Mouse (Mus musculus) megakaryocyte, embryonic 14.5 days (primary cell): ENCODE results near the gene Calcoco1. TPM values are rescaled to one million over a fixed set of nuclear protein-coding genes. Genes with fewer than 3 reads are reported as not detected.

Experiments used
- H3K27me3 ChIP-seq: replicated peaks from 2 replicates; pipeline ENCODE3; 2012; ENCODE audit warnings: inconsistent platforms
- H3K36me3 ChIP-seq: replicated peaks from 2 replicates; pipeline ENCODE3; 2012; ENCODE audit warnings: low read length, inconsistent platforms, mixed read lengths
- H3K4me1 ChIP-seq: 2 replicates; pipeline ENCODE4 v1.6.1; 2012; ENCODE audit warnings: inconsistent platforms
- H3K4me3 ChIP-seq: replicated peaks from 2 replicates; pipeline ENCODE3; 2012; ENCODE audit warnings: moderate library complexity, mild to moderate bottlenecking, inconsistent platforms
- H3K9me3 ChIP-seq: 2 replicates; pipeline ENCODE4 v1.6.1; 2012; ENCODE audit warnings: inconsistent platforms
- FLI1 ChIP-seq: IDR thresholded peaks from 2 replicates; pipeline ENCODE4 v1.6.1; 2012; ENCODE audit warnings: low read length, inconsistent platforms, mixed read lengths
- GATA1 ChIP-seq: IDR thresholded peaks from 3 replicates; pipeline ENCODE4 v1.6.1; 2012; ENCODE audit warnings: mixed read lengths, low read length, inconsistent platforms, borderline replicate concordance
- polyA plus RNA-seq: library from polyadenylated mRNA; stranded (reverse); fragments of >175 nt; gene quantifications from 2 replicates; pipeline ENCODE4 v1.2.3, GENCODE M21; 2012; ENCODE audit warnings: low replicate concordance; ENCODE audit not compliant: insufficient read depth

Calcoco1 gene
- polyA plus RNA-seq, 1 experiment, result 23.2 TPM

- H3K36me3 ChIP-seq, result peaks cover 14% of the 10 kb centered on the region
- peaks cover 6% of the 10 kb centered on the region for H3K27me3 ChIP-seq
- no peak overlapping the region for H3K4me3 ChIP-seq
- 0 out of 2 replicates have a peak, but pooled peaks cover 3% of the 10 kb centered on the region for H3K9me3 ChIP-seq
- TF ChIP-seq FLI1, result no peak
- no peak for TF ChIP-seq GATA1
- H3K4me1 ChIP-seq, result peaks cover 14% of the 10 kb centered on the region
Observed at GRCm38 (mm10) chr15:102723358-102724135, 1.6 kb upstream of the Calcoco1 start.

- TF ChIP-seq GATA1, result no peak
- no peak for TF ChIP-seq FLI1
- peaks cover 2% of the 10 kb centered on the region for H3K27me3 ChIP-seq
- H3K36me3 ChIP-seq, result peaks cover 24% of the 10 kb centered on the region
- 0 out of 2 replicates have a peak, but pooled peaks cover 3% of the 10 kb centered on the region for H3K9me3 ChIP-seq
- H3K4me3 ChIP-seq, result peak overlapping the region; percentile 92
- peaks cover 14% of the 10 kb centered on the region for H3K4me1 ChIP-seq
Observed at GRCm38 (mm10) chr15:102722500-102722931, 538 bp upstream of the Calcoco1 start.

- H3K9me3 ChIP-seq, result 0 out of 2 replicates have a peak, but pooled peaks cover 3% of the 10 kb centered on the region
- H3K27me3 ChIP-seq, result no peaks in the 10 kb centered on the region
- H3K36me3 ChIP-seq, result peaks cover 37% of the 10 kb centered on the region
- H3K4me1 ChIP-seq, result peaks cover 14% of the 10 kb centered on the region
- TF ChIP-seq GATA1, result no peak
- TF ChIP-seq FLI1, result no peak
- H3K4me3 ChIP-seq, result peak overlapping the region; percentile 92
Observed at GRCm38 (mm10) chr15:102721016-102721898, 721 bp downstream of the Calcoco1 start.

DNA sequence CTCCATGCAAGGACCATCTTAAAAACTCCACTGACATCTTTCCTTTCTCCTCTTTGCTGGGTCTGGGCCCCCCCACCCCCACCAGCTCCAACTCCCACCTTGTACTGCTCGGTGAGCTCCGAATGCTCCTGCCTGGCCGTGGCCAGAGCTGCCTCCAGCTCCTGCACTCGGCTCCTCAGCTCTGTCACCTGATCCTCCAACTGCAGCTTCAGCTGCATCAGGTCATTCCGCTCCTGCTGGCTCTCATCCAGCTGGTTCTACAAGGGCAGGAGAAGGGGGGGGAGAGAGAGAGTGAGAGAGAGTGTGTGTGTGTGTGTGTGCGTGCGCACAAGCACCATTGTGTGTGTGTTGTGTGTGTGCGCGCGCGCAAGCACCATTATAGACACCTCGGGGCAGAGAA lies 5.8 kb downstream of the Calcoco1 start:
- Histone ChIP-seq H3K9me3 (no peaks in the 10 kb centered on the region), H3K27me3 (peaks cover 7% of the 10 kb centered on the region), H3K4me1 (peaks cover 4% of the 10 kb centered on the region), H3K4me3 (no peak overlapping the region), H3K36me3 (peaks cover 83% of the 10 kb centered on the region)
- TF ChIP-seq GATA1, result no peak
- TF ChIP-seq FLI1, result no peak

DNA sequence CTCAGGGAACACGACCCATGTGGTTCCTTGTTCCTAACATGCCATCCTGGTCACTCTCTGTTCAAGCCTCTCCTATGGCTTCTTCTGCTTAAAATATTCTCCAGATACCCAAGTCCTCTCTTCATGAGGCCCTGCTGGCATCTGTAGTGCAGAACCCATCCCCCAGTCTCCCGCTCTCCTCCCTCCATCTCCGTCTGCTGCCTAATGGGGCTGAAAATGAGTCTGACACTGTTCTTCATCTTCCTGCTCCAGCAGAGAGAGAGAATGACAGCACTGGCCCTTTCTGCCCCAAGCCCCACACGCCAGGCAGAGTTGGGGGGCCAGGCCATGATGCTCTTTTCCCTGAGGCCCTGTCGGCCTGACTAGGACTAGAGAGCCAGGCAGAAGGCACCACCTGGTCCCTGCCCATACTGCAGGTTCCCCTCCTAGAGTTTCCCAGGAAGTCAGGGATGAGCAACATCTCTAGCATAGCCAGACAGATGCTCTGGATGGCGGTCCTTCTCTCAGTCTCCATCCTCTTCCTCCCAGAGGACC lies 14.2 kb downstream of the Calcoco1 start:
- Histone ChIP-seq H3K36me3 (peaks cover 58% of the 10 kb centered on the region), H3K9me3 (no peaks in the 10 kb centered on the region), H3K4me1 (peaks cover 16% of the 10 kb centered on the region), H3K27me3 (peaks cover 38% of the 10 kb centered on the region), H3K4me3 (no peak overlapping the region)
- TF ChIP-seq GATA1 (no peak), FLI1 (no peak)

- Histone ChIP-seq H3K36me3 (peaks cover 43% of the 10 kb centered on the region), H3K4me1 (peaks cover 16% of the 10 kb centered on the region), H3K9me3 (no peaks in the 10 kb centered on the region), H3K27me3 (peaks cover 37% of the 10 kb centered on the region), H3K4me3 (no peak overlapping the region)
- no peak for TF ChIP-seq GATA1
- TF ChIP-seq FLI1, result no peak
Observed at GRCm38 (mm10) chr15:102705923-102706503, 16.0 kb downstream of the Calcoco1 start.

DNA sequence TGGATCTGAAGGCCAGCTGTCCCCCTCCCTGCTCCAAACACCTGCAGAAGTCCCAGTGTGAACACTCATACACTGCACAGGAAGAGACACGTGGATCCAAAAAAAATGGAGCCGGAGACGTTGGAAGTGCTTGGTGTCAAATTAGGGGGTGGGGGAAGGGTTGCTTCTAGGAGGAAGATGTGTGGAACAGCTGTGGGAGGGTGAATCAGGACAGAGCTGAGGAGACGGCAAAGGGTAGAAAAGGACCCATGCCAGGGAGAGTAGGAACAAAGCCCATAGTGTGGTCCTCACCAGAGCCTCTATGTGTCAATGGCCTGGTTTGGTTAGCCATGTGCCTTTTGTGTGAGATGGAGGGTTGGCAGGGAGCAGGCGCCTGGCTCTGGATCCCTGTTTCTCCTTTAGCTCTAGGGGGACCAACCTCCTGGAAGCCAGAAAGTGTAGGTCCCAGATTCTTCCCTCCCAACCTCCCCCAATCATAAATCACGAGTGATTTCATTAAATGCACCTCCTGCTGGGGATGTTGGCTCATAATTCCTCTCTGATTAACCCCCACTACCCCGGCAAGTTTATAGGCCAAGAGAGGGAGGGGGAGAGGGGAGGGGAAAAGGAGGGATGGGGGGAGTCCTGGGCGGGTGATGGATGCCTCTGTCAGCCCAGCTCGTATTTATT lies 16.6 kb downstream of the Calcoco1 start:
- H3K4me3 ChIP-seq, result no peak overlapping the region
- no peaks in the 10 kb centered on the region for H3K9me3 ChIP-seq
- H3K27me3 ChIP-seq, result peaks cover 41% of the 10 kb centered on the region
- H3K36me3 ChIP-seq, result peaks cover 37% of the 10 kb centered on the region
- H3K4me1 ChIP-seq, result peaks cover 16% of the 10 kb centered on the region
- TF ChIP-seq FLI1, result no peak
- TF ChIP-seq GATA1, result no peak

DNA sequence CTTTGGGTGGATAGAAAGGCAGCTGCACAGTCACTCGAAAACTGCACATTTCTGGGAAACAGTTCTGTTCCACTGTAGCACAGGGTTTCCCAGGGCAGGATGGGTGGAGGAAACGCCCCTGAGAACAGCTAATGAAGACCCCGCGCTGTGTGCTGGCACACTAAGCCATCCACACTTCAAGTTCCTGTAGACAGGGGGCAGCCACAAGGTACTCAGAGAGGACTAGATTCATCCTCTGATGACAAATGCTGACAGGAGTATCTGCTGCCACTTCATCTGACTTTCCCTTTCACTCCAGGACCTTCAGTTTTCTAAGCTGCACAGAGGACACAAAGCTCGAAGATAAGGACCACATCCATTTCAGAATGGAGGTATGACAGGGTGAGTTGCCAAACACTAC lies 17.2 kb downstream of the Calcoco1 start:
- Histone ChIP-seq H3K4me1 (peaks cover 16% of the 10 kb centered on the region), H3K36me3 (peaks cover 32% of the 10 kb centered on the region), H3K27me3 (peaks cover 46% of the 10 kb centered on the region), H3K9me3 (no peaks in the 10 kb centered on the region), H3K4me3 (no peak overlapping the region)
- TF ChIP-seq FLI1 (no peak), GATA1 (no peak)

DNA sequence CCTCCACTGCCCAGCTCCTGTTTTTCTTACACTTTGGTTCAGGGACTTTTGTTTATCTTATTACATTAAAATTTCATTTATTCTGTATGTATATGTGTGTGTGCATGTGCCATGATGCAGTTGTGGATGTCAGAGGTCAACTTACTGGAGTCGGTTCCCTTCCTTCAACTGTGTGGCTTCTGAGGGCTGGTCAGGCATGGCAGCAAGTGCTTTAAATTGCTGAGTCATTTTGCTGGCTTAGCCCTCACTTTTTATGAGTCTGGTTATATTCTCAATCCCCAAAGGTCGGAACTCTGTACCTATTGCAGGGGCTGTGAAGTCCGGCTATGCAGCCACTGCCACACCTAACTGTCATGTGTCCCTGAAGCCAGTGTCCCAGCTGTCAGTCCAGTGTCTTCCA lies 19.0 kb downstream of the Calcoco1 start:
- TF ChIP-seq FLI1 (no peak), GATA1 (no peak)
- Histone ChIP-seq H3K9me3 (no peaks in the 10 kb centered on the region), H3K4me1 (peaks cover 20% of the 10 kb centered on the region), H3K36me3 (peaks cover 14% of the 10 kb centered on the region), H3K4me3 (no peak overlapping the region), H3K27me3 (peaks cover 51% of the 10 kb centered on the region)
